Comparison of ENCODE assay signal across 7 mouse cellular contexts in genomic region chr2:155811821-155812396, GRCm38 (mm10). TPM values are rescaled to one million over a fixed set of nuclear protein-coding genes. Genes with fewer than 3 reads are reported as not detected.
A peak's percentile ranks its signal among the peaks of the same experiment; 100 is the strongest.
DNase-seq lines count a peak whose midpoint lies in the region; ATAC-seq and TF ChIP-seq lines count a peak whose summit lies in the region.

No protein-coding gene starts in this region.

- no peaks in the 10 kb centered on the region for H3K4me1 ChIP-seq in lung, adult 2 months (ENCODE audit: control insufficient read depth, insufficient read depth, low read length)

- WGBS in lung, adult 2 months, result 38% methylated on average over 16 of the region's 16 CpGs

- no peak overlapping the region for H3K4me3 ChIP-seq in lung, adult 2 months (replicated peaks; ENCODE audit: extremely low read depth, low read depth, low read length)

- peak; percentile 98 for TF ChIP-seq CTCF in lung, adult 2 months (IDR thresholded peaks at IDR 0.05; ENCODE audit: insufficient read depth, low read length)

- TF ChIP-seq POLR2A in lung, adult 2 months (IDR thresholded peaks at IDR 0.05; ENCODE audit: borderline replicate concordance, extremely low read depth, low read depth, low read length), result no peak

- peak; percentile 82 for ATAC-seq in CD4-positive, CD25-positive, alpha-beta regulatory T cell, adult 4 months

- DNase-seq in MEL-GATA-1-ER (ENCODE audit: extremely low read depth, low read depth), result peak; percentile 50
- DNase-seq in cerebellum, adult 8-10 months, result peak; percentile 98
- peak; percentile 74 to 77 for DNase-seq in frontal cortex, postnatal 14 days (ENCODE audit: low spot score in 2 of 2)
- DNase-seq in layer of hippocampus, adult 11-12 months (ENCODE audit: low spot score), result peak; percentile 89
- peak; percentile 76 for DNase-seq in lung, adult 2 months
- DNase-seq in right cerebral cortex, postnatal 36 days (ENCODE audit: low spot score in 2 of 2), result peak; percentile 83 to 84

RNA-seq across cellular contexts. Expression of gene BC029722, which starts 7.3 kb away (rescaled TPM):
- 10 to 100 TPM; 12.8 to 16.5 TPM for polyA plus RNA-seq in CD4-positive, CD25-positive, alpha-beta regulatory T cell, adult 4 months (2017; shearing (Covaris generic))
- polyA plus RNA-seq in lung, adult 2 months (2012; rRNA removed), result 57.4 and 65.1 TPM in 2 replicates

RNA-seq across cellular contexts. Expression of gene Eif6, which starts 14.8 kb away (rescaled TPM):
- polyA plus RNA-seq in CD4-positive, CD25-positive, alpha-beta regulatory T cell, adult 4 months (2017; shearing (Covaris generic)), result 10 to 100 TPM; 63.3 to 77.1 TPM
- polyA plus RNA-seq in lung, adult 2 months (2012; rRNA removed), result 85.1 and 112 TPM in 2 replicates

RNA-seq across cellular contexts. Expression of gene Fam83c, which starts 22.7 kb away (rescaled TPM):
- polyA plus RNA-seq in CD4-positive, CD25-positive, alpha-beta regulatory T cell, adult 4 months (2017; shearing (Covaris generic)), result not detected
- 0.03 and 2.1 TPM in 2 replicates for polyA plus RNA-seq in lung, adult 2 months (2012; rRNA removed)

RNA-seq across cellular contexts. Expression of gene Mmp24, which starts 36.8 kb away (rescaled TPM):
- polyA plus RNA-seq in CD4-positive, CD25-positive, alpha-beta regulatory T cell, adult 4 months (2017; shearing (Covaris generic)), result not detected
- 0.03 and 0.06 TPM in 2 replicates for polyA plus RNA-seq in lung, adult 2 months (2012; rRNA removed)
